Mouse (Mus musculus) heart, postnatal 0 days (tissue): ENCODE measurements around the gene 4933407L21Rik.

Experiments
- CTCF ChIP-seq: IDR thresholded peaks from 2 replicates; pipeline ENCODE4 v1.5.1; 2016; ENCODE audit warnings: antibody characterized with exemption, control low read depth, low read depth
- EP300 ChIP-seq: IDR thresholded peaks from 2 replicates; pipeline ENCODE4 v1.6.1; 2016; ENCODE audit warnings: antibody characterized with exemption, low read depth

GRCm38 (mm10) chr1:85969519-85969918 is 41.2 kb downstream of the 4933407L21Rik start:
- TF ChIP-seq EP300: no peak
- TF ChIP-seq CTCF: no peak
